Mouse (Mus musculus): Measurements from ENCODE around the gene Ints14. TPM values are rescaled to one million over a fixed set of nuclear protein-coding genes. Genes with fewer than 3 reads are reported as not detected.
"Not testable (repeated sequence)": the region's sequence is repeated elsewhere in the genome, so short reads cannot be mapped to it uniquely, and the experiment has no call there.

Ints14 gene
- polyA plus RNA-seq, 1 experiment from 2014 or later, result 33.3 TPM

GRCm38 (mm10) chr9:65022580-65023135, 62.0 kb downstream of the Ints14 start:
- Histone ChIP-seq H3K9ac (no peak overlapping the region), H3K27me3 (no peaks in the 10 kb centered on the region), H3K9me3 (no peaks in the 10 kb centered on the region), H3K4me2 (no peak overlapping the region), H3K4me1 (replicated peaks) (peaks cover 38% of the 10 kb centered on the region), H3K27ac (replicated peaks) (peak overlapping the region; percentile 90; the same call in 1 of the 2 replicates), H3K36me3 (no peaks in the 10 kb centered on the region), H3K4me3 (peak overlapping the region; percentile 82; the same call in 1 of the 2 replicates)
- 77% methylated on average over 4 of the region's 4 CpGs for WGBS
- ATAC-seq (ENCODE audit: low FRiP score, low read depth), result no peak

GRCm38 (mm10) chr9:65023447-65023846, 62.7 kb downstream of the Ints14 start:
- Histone ChIP-seq H3K27me3 (no peaks in the 10 kb centered on the region), H3K9ac (no peak overlapping the region), H3K4me3 (no peak overlapping the region), H3K9me3 (no peaks in the 10 kb centered on the region), H3K27ac (replicated peaks) (no peak overlapping the region), H3K4me1 (replicated peaks) (peaks cover 30% of the 10 kb centered on the region), H3K36me3 (no peaks in the 10 kb centered on the region), H3K4me2 (no peak overlapping the region)
- WGBS, result 97% methylated on average over 3 of the region's 3 CpGs
- ATAC-seq (ENCODE audit: low FRiP score, low read depth), result no peak

DNA sequence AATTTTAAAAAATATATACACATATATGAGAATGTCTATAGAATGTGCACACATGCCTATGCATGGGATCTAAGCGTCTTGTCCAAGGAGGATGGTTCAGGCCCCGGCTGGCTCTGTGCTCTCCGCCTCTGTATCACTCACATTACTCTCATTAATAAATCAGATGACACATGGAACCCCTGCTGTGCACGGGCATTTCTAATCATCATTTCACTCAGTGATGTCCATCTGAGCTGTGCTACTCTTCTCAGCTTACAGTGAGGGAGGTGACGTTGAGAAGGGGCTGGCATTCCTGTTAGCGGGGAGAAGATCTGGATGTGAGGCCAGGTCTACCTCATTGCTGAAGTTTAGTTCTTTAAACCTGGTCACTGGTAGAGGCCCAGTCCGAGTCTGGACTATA, 66.5 kb downstream of the Ints14 start:
- Histone ChIP-seq H3K27ac (replicated peaks) (no peak overlapping the region), H3K9ac (no peak overlapping the region), H3K9me3 (no peaks in the 10 kb centered on the region), H3K27me3 (no peaks in the 10 kb centered on the region), H3K4me2 (no peak overlapping the region), H3K4me3 (no peak overlapping the region), H3K36me3 (no peaks in the 10 kb centered on the region), H3K4me1 (replicated peaks) (peaks cover 6% of the 10 kb centered on the region)
- ATAC-seq (ENCODE audit: low FRiP score, low read depth), result no peak
- WGBS, result 77% methylated on average over 7 of the region's 7 CpGs

DNA sequence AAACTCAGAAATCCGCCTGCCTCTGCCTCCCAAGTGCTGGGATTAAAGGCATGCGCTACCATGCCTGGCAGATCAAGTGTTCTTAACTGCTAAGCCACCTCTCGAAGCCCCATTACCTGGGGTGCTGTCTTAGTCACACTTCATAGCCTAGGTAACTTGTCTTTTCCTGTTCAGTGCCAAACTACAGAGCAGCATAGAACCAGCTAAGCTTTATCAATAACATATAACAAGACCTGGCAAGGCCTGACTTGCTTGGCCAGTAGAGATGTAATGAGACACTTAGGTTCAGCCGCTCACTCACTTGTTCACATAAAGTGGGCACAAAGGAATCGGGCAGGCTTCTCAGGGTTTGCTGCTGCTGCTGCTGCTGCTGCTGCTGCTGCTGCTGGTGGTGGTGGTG, 67.6 kb downstream of the Ints14 start:
- WGBS, result 93% methylated on average over 5 of the region's 5 CpGs

GRCm38 (mm10) chr9:65031355-65031754, 70.7 kb downstream of the Ints14 start:
- not testable (repeated sequence) for H3K9me3 ChIP-seq; H3K27ac ChIP-seq (replicated peaks); ATAC-seq (ENCODE audit: low FRiP score, low read depth); H3K4me3 ChIP-seq; H3K27me3 ChIP-seq; H3K4me2 ChIP-seq; H3K9ac ChIP-seq; H3K36me3 ChIP-seq
- peaks cover 18% of the 10 kb centered on the region for H3K4me1 ChIP-seq (replicated peaks)
- WGBS, result 72% methylated on average over 5 of the region's 5 CpGs

More for the DNA sequence above, 67.6 kb downstream of the Ints14 start:
- Histone ChIP-seq H3K4me3 (no peak overlapping the region), H3K4me1 (replicated peaks) (peaks cover 8% of the 10 kb centered on the region), H3K4me2 (no peak overlapping the region), H3K36me3 (no peaks in the 10 kb centered on the region), H3K9me3 (no peaks in the 10 kb centered on the region), H3K27me3 (no peaks in the 10 kb centered on the region), H3K27ac (replicated peaks) (no peak overlapping the region), H3K9ac (no peak overlapping the region)
- no peak for ATAC-seq (ENCODE audit: low FRiP score, low read depth)

- Histone ChIP-seq H3K4me2 (peak overlapping the region; percentile 38), H3K4me3 (peak overlapping the region; percentile 85), H3K4me1 (replicated peaks) (peaks cover 18% of the 10 kb centered on the region), H3K9me3 (no peaks in the 10 kb centered on the region), H3K27me3 (no peaks in the 10 kb centered on the region), H3K9ac (no peak overlapping the region), H3K27ac (replicated peaks) (no peak overlapping the region), H3K36me3 (0 out of 2 replicates have a peak, but pooled peaks cover 1% of the 10 kb centered on the region)
- no peak for ATAC-seq (ENCODE audit: low FRiP score, low read depth)
- 41% methylated on average over 4 of the region's 4 CpGs for WGBS
Observed at GRCm38 (mm10) chr9:65031894-65032268, 71.2 kb downstream of the Ints14 start.

DNA sequence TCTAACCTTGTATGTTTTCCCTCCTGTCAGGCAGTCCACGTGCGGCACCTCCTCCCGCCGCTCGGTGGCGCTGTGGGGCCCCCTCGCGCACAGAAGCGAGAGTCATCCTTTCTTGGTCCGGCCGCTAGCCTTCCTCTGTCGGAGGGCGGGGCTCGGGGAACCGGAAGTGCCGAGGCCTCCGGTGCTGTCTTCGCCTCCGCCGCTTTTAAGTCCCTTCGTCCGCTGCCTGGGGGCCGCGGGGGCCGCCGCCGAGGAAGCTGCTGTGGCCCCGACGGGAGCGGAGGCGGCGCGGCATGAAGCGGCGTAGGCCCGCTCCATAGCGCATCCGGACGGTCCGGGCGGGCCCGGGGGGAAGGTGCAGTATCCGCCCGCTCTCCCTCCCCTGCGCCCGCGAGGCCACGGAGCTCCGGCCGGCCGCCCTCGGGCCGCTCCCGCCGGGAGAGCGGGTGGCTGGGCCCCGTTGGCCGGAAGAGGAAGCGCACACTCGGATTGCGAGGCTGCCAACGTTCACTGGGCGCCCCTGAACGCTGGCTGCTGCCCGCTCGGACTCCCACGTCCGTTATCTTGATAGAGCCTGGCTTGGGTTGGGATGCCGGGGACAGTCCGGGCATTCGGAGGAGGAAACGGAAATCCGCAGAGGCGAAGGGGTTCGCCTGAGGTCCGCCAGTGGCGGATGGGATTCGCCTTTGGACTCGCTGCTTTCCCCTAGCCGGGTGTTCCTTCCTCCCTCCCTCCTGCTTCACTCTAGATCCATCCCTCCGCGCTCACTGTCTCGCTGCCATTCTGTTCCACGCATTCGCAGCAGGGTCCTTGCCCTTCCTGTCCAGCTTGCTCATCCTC, 71.8 kb downstream of the Ints14 start, which contains the start of gene Dpp8:
Dpp8 (plus strand) TSS at position 146 of the 840 bp plus-strand sequence.
- H3K36me3 ChIP-seq, result 0 out of 2 replicates have a peak, but pooled peaks cover 6% of the 10 kb centered on the region
- H3K9ac ChIP-seq, result peak within 1 kb of the TSS; percentile 92
- ATAC-seq (ENCODE audit: low FRiP score, low read depth), result peak; percentile 93
- peak within 1 kb of the TSS; percentile 85 for H3K27ac ChIP-seq (replicated peaks)
- H3K4me3 ChIP-seq, result peak within 1 kb of the TSS; percentile 85
- peaks cover 18% of the 10 kb centered on the region for H3K4me1 ChIP-seq (replicated peaks)
- H3K4me2 ChIP-seq, result peak within 1 kb of the TSS; percentile 77
- under 1% methylated on average over 69 of the region's 85 CpGs for WGBS
- no peaks in the 10 kb centered on the region for H3K9me3 ChIP-seq
- no peaks in the 10 kb centered on the region for H3K27me3 ChIP-seq

DNA sequence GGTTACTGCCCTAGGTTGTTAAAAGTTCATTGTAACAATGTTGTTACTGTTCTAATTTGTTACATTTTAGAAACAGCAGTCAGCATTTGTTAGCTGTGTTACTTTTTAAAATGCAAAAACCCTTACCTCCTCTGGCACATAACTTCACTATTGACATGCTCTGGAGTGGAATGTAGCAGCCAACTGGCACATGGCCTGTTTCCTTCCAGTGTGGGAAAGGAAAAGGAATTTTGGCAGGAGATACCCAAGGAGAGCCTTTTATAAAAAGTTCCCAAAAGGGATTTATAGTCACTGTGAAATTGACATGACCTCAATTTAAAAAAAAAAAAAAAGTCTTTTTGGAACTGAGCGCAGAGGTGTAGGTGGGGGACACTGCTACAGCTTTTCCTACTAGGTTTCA, 75.8 kb downstream of the Ints14 start:
- Histone ChIP-seq H3K36me3 (peaks cover 37% of the 10 kb centered on the region), H3K4me2 (no peak overlapping the region), H3K4me3 (no peak overlapping the region), H3K9ac (no peak overlapping the region), H3K27me3 (no peaks in the 10 kb centered on the region), H3K9me3 (no peaks in the 10 kb centered on the region), H3K4me1 (replicated peaks) (peaks cover 18% of the 10 kb centered on the region), H3K27ac (replicated peaks) (no peak overlapping the region)
- 74% methylated on average over 1 of the region's 1 CpGs for WGBS
- ATAC-seq (ENCODE audit: low FRiP score, low read depth), result no peak

Small RNA genes within 50 kb of the gene (microRNA-seq; reads per million reads assigned to microRNA genes)
- not detected for gene Gm25640

Other genes starting within 250 kb of the Ints14 start
- 403 and 404 TPM in 2 replicates for gene Rab11a, start 223.1 kb upstream of the Ints14 start, polyA plus RNA-seq (2015; fragmentation: Nextera tagmentation; extraction: Ambion mirVana)
- 10.9 and 11.1 TPM in 2 replicates for gene Dennd4a, start 149.6 kb upstream of the Ints14 start, polyA plus RNA-seq (2015; fragmentation: Nextera tagmentation; extraction: Ambion mirVana)
- gene Slc24a1, start 9.3 kb upstream of the Ints14 start, polyA plus RNA-seq (2015; fragmentation: Nextera tagmentation; extraction: Ambion mirVana), result 0.10 TPM in 1 of 2 replicates, not detected in the other
- 219 and 223 TPM in 2 replicates for gene Hacd3, start 60.8 kb downstream of the Ints14 start, polyA plus RNA-seq (2015; fragmentation: Nextera tagmentation; extraction: Ambion mirVana)
- 39.5 and 39.6 TPM in 2 replicates for gene Dpp8, start 71.5 kb downstream of the Ints14 start, polyA plus RNA-seq (2015; fragmentation: Nextera tagmentation; extraction: Ambion mirVana)
- 17.3 and 17.4 TPM in 2 replicates for gene Igdcc4, start 140.6 kb downstream of the Ints14 start, polyA plus RNA-seq (2015; fragmentation: Nextera tagmentation; extraction: Ambion mirVana)
- 9.9 and 10.9 TPM in 2 replicates for gene Igdcc3, start 180.3 kb downstream of the Ints14 start, polyA plus RNA-seq (2015; fragmentation: Nextera tagmentation; extraction: Ambion mirVana)
- gene Parp16, start 234.4 kb downstream of the Ints14 start, polyA plus RNA-seq (2015; fragmentation: Nextera tagmentation; extraction: Ambion mirVana), result 6.7 and 8.1 TPM in 2 replicates

Measured in hindbrain, embryonic 15.5 days (tissue).